Mouse (Mus musculus): ENCODE measurements at regions not wholly inside any gene's neighbourhood (a gene's known extent, or its start where the extent isn't known, plus 50 kb on each side); places are given as distances from the start of the nearest gene placed in this dataset.

DNA sequence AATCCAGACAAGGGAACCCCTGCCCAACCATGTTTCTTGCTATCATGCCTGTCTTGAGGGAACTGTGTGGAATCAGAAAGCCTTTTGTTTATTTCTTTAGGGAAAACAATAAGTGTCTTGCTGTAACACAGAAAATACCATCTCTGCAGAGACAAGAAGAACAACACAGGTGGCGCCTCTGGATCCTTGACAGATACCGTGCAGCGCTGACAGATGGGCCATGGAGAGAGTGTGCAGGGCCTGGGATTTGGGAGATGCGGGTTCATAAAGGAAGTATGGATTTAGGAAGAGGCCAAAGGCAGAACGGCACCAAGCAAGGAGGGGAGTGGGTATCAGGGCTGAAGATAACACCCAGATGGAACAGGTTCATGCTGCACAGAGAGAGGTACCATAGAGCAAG, 209.3 kb downstream of the Drd1 start:
- TF ChIP-seq CTCF (IDR thresholded peaks at IDR 0.05; ENCODE audit: insufficient read depth, low read depth, low read length) (no peak), POLR2A (IDR thresholded peaks at IDR 0.05; ENCODE audit: insufficient read depth, low read depth, low read length) (no peak)

All from olfactory bulb, adult 2 months (tissue).